Mouse (Mus musculus): ENCODE data around the gene Ncmap.

- TF ChIP-seq TAL1 (conservative IDR thresholded peaks at IDR 0.05; ENCODE audit: low read depth, low read length) = no peak
- TF ChIP-seq CTCF (IDR thresholded peaks at IDR 0.05; ENCODE audit: low read depth, low read length) = no peak
- no peak for TF ChIP-seq POLR2AphosphoS5 (IDR thresholded peaks at IDR 0.05; ENCODE audit: insufficient replicate concordance, low read depth, low read length)
Observed at GRCm38 (mm10) chr4:135420961-135421360, 22.9 kb upstream of the Ncmap start.
